Mouse (Mus musculus): Measurements from ENCODE around the gene Scube2. TPM values are rescaled to one million over a fixed set of nuclear protein-coding genes. Genes with fewer than 3 reads are reported as not detected.
A peak's percentile ranks its signal among the peaks of the same experiment; 100 is the strongest.

Gene Scube2
- polyA plus RNA-seq, 1 experiment = 0.28 TPM

DNA sequence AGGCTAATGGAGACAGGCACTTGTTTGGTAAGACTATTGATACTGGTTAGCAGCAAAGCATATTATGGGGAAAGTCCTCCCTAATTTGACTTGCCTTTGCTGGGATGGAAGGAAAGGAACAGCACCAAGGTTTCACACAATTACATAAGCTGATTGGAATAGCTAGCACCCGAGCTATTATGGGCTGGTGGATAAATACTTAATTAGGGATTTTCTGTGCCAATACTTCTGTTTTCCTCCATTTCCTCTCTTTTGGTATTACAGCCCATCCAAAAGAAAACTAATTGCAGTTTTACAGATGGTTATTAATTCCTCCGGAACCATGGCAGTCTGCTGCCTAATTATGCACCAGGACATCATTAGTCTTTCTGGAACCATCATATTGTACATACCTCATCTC is 101.5 kb downstream of the Scube2 start:
- WGBS = 90% methylated on average over 2 of the region's 2 CpGs
- no peak overlapping the region for H3K4me3 ChIP-seq (ENCODE audit: insufficient read depth, low read depth, low read length)
- H3K36me3 ChIP-seq (ENCODE audit: control insufficient read depth, insufficient read depth, low read length) = no peaks in the 10 kb centered on the region
- H3K4me1 ChIP-seq (ENCODE audit: control insufficient read depth, insufficient read depth, low read length) = peaks cover 3% of the 10 kb centered on the region; the same call in 1 of the 2 replicates
- TF ChIP-seq POLR2A (IDR thresholded peaks at IDR 0.05; ENCODE audit: low read depth, low read length) (no peak), CTCF (conservative IDR thresholded peaks at IDR 0.05; ENCODE audit: insufficient read depth, insufficient read length, low read depth, low read length) (no peak)
- DNase-seq = no peak
- H3K27me3 ChIP-seq (replicated peaks; ENCODE audit: control insufficient read depth, insufficient read depth, low read length) = no peaks in the 10 kb centered on the region
- H3K27ac ChIP-seq (ENCODE audit: insufficient read depth, low read depth, low read length) = no peak overlapping the region

DNA sequence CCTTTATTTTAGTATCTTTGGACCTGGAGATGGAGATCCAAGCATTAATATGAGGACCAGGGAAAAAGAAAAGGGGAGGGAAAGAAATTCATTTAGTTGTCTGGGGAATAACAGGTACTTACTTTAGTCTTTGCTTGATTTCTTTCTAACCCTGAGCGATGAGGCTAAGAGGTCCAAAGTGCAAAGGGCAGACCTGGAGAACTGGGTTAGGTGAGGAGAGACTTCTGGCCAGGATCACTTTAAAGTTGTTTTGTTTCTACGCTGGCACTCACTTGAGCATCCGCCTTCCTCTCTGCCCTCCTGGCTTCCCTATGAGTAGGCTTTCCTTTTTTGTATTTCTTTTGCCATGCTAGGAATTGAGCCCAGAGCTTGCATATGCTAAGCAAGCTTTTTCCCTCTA is 109.2 kb downstream of the Scube2 start:
- Histone ChIP-seq H3K36me3 (ENCODE audit: control insufficient read depth, insufficient read depth, low read length) (no peaks in the 10 kb centered on the region), H3K27ac (ENCODE audit: insufficient read depth, low read depth, low read length) (no peak overlapping the region), H3K4me3 (ENCODE audit: insufficient read depth, low read depth, low read length) (no peak overlapping the region), H3K27me3 (replicated peaks; ENCODE audit: control insufficient read depth, insufficient read depth, low read length) (no peaks in the 10 kb centered on the region), H3K4me1 (ENCODE audit: control insufficient read depth, insufficient read depth, low read length) (peaks cover 12% of the 10 kb centered on the region)
- TF ChIP-seq POLR2A (IDR thresholded peaks at IDR 0.05; ENCODE audit: low read depth, low read length) (no peak), CTCF (conservative IDR thresholded peaks at IDR 0.05; ENCODE audit: insufficient read depth, insufficient read length, low read depth, low read length) (no peak)
- WGBS = 66% methylated on average over 3 of the region's 3 CpGs
- peak; percentile 90 for DNase-seq

DNA sequence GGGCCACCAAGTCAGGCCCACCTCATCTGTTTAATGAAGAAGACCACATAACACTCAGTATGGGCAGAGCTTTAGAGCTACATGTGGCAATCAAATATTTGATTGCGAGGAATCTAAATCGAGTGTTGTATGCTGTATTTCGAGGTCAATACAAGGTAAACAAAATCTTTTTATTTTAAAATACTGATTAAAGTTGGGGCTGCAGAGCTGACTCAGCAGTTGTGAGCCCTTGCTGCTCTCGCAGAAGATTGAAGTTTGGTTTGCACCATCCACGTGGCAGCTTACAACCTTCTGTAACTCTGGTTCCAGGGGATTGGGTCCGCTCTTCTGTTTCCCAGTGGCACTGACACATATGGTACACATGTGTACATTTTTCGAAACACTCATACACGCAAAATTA is 111.4 kb downstream of the Scube2 start:
- Histone ChIP-seq H3K36me3 (ENCODE audit: control insufficient read depth, insufficient read depth, low read length) (no peaks in the 10 kb centered on the region), H3K27ac (ENCODE audit: insufficient read depth, low read depth, low read length) (no peak overlapping the region), H3K4me1 (ENCODE audit: control insufficient read depth, insufficient read depth, low read length) (peaks cover 12% of the 10 kb centered on the region), H3K27me3 (replicated peaks; ENCODE audit: control insufficient read depth, insufficient read depth, low read length) (no peaks in the 10 kb centered on the region), H3K4me3 (ENCODE audit: insufficient read depth, low read depth, low read length) (no peak overlapping the region)
- DNase-seq = no peak
- no peak for TF ChIP-seq POLR2A (IDR thresholded peaks at IDR 0.05; ENCODE audit: low read depth, low read length)
- no peak for TF ChIP-seq CTCF (conservative IDR thresholded peaks at IDR 0.05; ENCODE audit: insufficient read depth, insufficient read length, low read depth, low read length)
- 93% methylated on average over 8 of the region's 8 CpGs for WGBS

DNA sequence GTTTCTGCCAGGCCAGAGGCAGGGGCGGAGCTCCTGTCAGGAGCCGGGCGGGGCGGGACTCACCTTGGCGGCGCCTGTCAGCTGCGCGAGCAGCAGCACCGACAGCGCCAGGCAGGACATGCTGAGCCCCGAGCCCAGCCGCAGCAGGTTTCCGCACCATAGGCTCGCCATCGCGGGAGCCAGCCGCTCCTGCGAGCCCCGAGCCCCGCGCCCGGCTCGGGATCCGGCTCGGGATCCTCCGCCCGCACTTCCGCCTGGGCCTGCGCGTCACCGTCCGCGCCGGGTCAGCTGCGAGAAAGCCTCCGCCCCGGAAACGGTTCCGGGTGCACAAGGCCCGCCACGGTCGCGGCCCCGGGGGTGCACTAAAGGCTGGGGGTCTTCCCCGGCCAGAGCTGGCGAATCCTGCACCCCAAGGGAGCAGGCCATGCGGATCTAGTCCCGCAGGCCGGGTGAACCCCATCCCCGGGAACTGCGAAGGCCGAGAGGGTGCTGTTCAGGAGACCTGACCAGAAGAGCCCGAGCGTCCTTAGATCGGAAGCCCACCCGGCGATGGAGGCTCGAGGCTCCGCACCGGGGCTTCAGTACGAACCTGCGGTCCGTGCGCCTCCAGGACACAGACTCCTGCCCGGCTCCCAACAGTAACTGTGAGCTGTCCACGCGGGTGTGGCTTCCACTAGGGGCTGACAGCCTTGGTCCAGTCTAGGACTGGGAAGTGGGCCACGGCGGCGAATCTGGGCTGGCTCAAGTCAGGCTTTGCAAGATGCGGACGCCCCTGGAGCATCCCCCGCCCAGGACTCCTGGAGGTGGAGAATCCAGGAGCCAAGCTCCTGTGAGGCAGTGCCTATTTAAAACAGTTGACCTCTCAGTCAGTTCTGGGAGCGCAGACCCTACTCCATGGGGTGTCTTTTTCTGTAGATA is 113.2 kb downstream of the Scube2 start, which contains the start of gene Tmem9b:
TSS of gene Tmem9b (minus strand) at position 868 of the 918 bp plus-strand sequence.
- DNase-seq = peak; percentile 89
- Histone ChIP-seq H3K27ac (ENCODE audit: insufficient read depth, low read depth, low read length) (peak within 1 kb of the TSS; percentile 83), H3K36me3 (ENCODE audit: control insufficient read depth, insufficient read depth, low read length) (no peaks in the 10 kb centered on the region), H3K4me1 (ENCODE audit: control insufficient read depth, insufficient read depth, low read length) (peaks cover 15% of the 10 kb centered on the region), H3K4me3 (ENCODE audit: insufficient read depth, low read depth, low read length) (peak within 1 kb of the TSS; percentile 72), H3K27me3 (replicated peaks; ENCODE audit: control insufficient read depth, insufficient read depth, low read length) (no peaks in the 10 kb centered on the region)
- WGBS = under 1% methylated on average over 74 of the region's 74 CpGs
- TF ChIP-seq CTCF (conservative IDR thresholded peaks at IDR 0.05; ENCODE audit: insufficient read depth, insufficient read length, low read depth, low read length) (0 out of 2 replicates have a peak, but pooled peaks have one; percentile 6), POLR2A (IDR thresholded peaks at IDR 0.05; ENCODE audit: low read depth, low read length) (peak; percentile 37)

DNA sequence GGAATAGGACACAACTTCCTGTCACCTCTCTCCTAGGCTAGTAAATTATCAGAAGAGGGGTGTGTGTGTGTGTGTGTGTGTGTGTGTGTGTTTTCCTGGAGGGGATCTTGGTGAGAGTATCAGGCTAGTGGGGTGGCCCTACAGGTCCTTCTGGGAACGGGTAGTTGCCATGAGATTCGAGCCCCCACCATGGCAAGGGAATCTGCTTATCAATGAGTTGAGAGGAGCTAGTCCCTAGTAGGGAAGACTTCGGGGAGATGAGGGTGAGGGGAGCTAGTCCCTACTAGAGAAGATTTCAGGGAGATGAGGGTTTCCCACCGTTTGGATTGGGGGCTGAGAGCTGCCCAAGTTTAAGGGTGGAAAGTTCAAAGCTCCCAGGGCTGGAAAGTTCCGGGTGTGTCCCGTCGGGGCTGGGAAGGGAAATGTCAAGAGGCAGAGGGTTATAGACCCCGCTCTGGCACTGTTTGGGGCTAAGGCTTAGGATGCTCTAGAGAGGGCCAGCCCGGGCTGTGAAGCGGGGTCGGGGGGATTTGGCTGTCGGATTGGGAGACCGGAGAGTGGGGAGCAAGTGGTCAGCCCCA is 114.0 kb downstream of the Scube2 start:
- H3K27ac ChIP-seq (ENCODE audit: insufficient read depth, low read depth, low read length) = peak overlapping the region; percentile 83
- H3K27me3 ChIP-seq (replicated peaks; ENCODE audit: control insufficient read depth, insufficient read depth, low read length) = no peaks in the 10 kb centered on the region
- TF ChIP-seq CTCF (conservative IDR thresholded peaks at IDR 0.05; ENCODE audit: insufficient read depth, insufficient read length, low read depth, low read length) (no peak), POLR2A (IDR thresholded peaks at IDR 0.05; ENCODE audit: low read depth, low read length) (no peak)
- WGBS = 3% methylated on average over 13 of the region's 13 CpGs
- peak; percentile 43 for DNase-seq
- peak overlapping the region; percentile 72 for H3K4me3 ChIP-seq (ENCODE audit: insufficient read depth, low read depth, low read length)
- H3K4me1 ChIP-seq (ENCODE audit: control insufficient read depth, insufficient read depth, low read length) = peaks cover 12% of the 10 kb centered on the region
- no peaks in the 10 kb centered on the region for H3K36me3 ChIP-seq (ENCODE audit: control insufficient read depth, insufficient read depth, low read length)

Other genes with a start within 250 kb of the Scube2 start
- gene St5, start 162.1 kb downstream of the Scube2 start, polyA plus RNA-seq (2012; rRNA removed) = 39.5 and 47.6 TPM in 2 replicates
- 24.7 and 29.8 TPM in 2 replicates for gene Akip1, start 162.0 kb downstream of the Scube2 start, polyA plus RNA-seq (2012; rRNA removed)
- gene BC051019, start 141.8 kb downstream of the Scube2 start, polyA plus RNA-seq (2012; rRNA removed) = 0.08 TPM in 1 of 2 replicates, not detected in the other
- gene Ascl3, start 134.0 kb downstream of the Scube2 start, polyA plus RNA-seq (2012; rRNA removed) = 0.92 and 1.6 TPM in 2 replicates
- 65.8 and 74.5 TPM in 2 replicates for gene Tmem9b, start 112.8 kb downstream of the Scube2 start, polyA plus RNA-seq (2012; rRNA removed)
- 1.6 and 1.7 TPM in 2 replicates for gene Nrip3, start 83.7 kb downstream of the Scube2 start, polyA plus RNA-seq (2012; rRNA removed)
- gene Dennd5a, start 94.8 kb upstream of the Scube2 start, polyA plus RNA-seq (2012; rRNA removed) = 66.6 and 67.6 TPM in 2 replicates
- gene Tmem41b, start 121.2 kb upstream of the Scube2 start, polyA plus RNA-seq (2012; rRNA removed) = 26.2 and 27.1 TPM in 2 replicates
- gene Ipo7, start 152.6 kb upstream of the Scube2 start, polyA plus RNA-seq (2012; rRNA removed) = 17.9 and 22.3 TPM in 2 replicates
- 7.5 and 9.4 TPM in 2 replicates for gene Zfp143, start 195.5 kb upstream of the Scube2 start, polyA plus RNA-seq (2012; rRNA removed)

Measured in kidney, adult 2 months (tissue).